Mouse (Mus musculus): ENCODE results near the gene Aprt. TPM values are rescaled to one million over a fixed set of nuclear protein-coding genes. Genes with fewer than 3 reads are reported as not detected.

Gene Aprt
- polyA plus RNA-seq, 1 experiment from 2014 or later: 351 TPM

GRCm38 (mm10) chr8:122544138-122544537 is 32.6 kb downstream of the Aprt start:
- H3K4me3 ChIP-seq: no peak overlapping the region
- H3K9ac ChIP-seq: no peak overlapping the region
- H3K4me1 ChIP-seq: peaks cover 38% of the 10 kb centered on the region
- H3K27ac ChIP-seq: no peak overlapping the region
- H3K9me3 ChIP-seq: no peaks in the 10 kb centered on the region
- H3K4me2 ChIP-seq (replicated peaks): no peak overlapping the region
- ATAC-seq (ENCODE audit: low FRiP score, low read depth): no peak
- peaks cover 6% of the 10 kb centered on the region for H3K36me3 ChIP-seq
- no peaks in the 10 kb centered on the region for H3K27me3 ChIP-seq
- WGBS: 84% methylated on average over 8 of the region's 8 CpGs

GRCm38 (mm10) chr8:122538310-122539076 is 38.2 kb downstream of the Aprt start:
- Histone ChIP-seq H3K4me2 (replicated peaks) (no peak overlapping the region), H3K27ac (no peak overlapping the region), H3K27me3 (no peaks in the 10 kb centered on the region), H3K4me1 (peaks cover 15% of the 10 kb centered on the region), H3K9me3 (no peaks in the 10 kb centered on the region), H3K36me3 (peaks cover 13% of the 10 kb centered on the region), H3K4me3 (no peak overlapping the region), H3K9ac (no peak overlapping the region)
- no peak for ATAC-seq (ENCODE audit: low FRiP score, low read depth)
- 91% methylated on average over 9 of the region's 9 CpGs for WGBS

GRCm38 (mm10) chr8:122537812-122538211 is 38.9 kb downstream of the Aprt start:
- peaks cover 18% of the 10 kb centered on the region for H3K4me1 ChIP-seq
- H3K36me3 ChIP-seq: 0 out of 2 replicates have a peak, but pooled peaks cover 8% of the 10 kb centered on the region
- H3K27me3 ChIP-seq: no peaks in the 10 kb centered on the region
- H3K9ac ChIP-seq: no peak overlapping the region
- H3K4me3 ChIP-seq: no peak overlapping the region
- H3K27ac ChIP-seq: peak overlapping the region; percentile 63
- H3K4me2 ChIP-seq (replicated peaks): no peak overlapping the region
- WGBS: 70% methylated on average over 2 of the region's 2 CpGs
- H3K9me3 ChIP-seq: no peaks in the 10 kb centered on the region
- no peak for ATAC-seq (ENCODE audit: low FRiP score, low read depth)

- H3K36me3 ChIP-seq: 0 out of 2 replicates have a peak, but pooled peaks cover 8% of the 10 kb centered on the region
- no peaks in the 10 kb centered on the region for H3K27me3 ChIP-seq
- no peak overlapping the region for H3K9ac ChIP-seq
- peak; percentile 54 for ATAC-seq (ENCODE audit: low FRiP score, low read depth)
- H3K27ac ChIP-seq: peak overlapping the region; percentile 63
- peaks cover 18% of the 10 kb centered on the region for H3K4me1 ChIP-seq
- no peaks in the 10 kb centered on the region for H3K9me3 ChIP-seq
- H3K4me2 ChIP-seq (replicated peaks): peak overlapping the region; percentile 2
- 25% methylated on average over 6 of the region's 6 CpGs for WGBS
- no peak overlapping the region for H3K4me3 ChIP-seq
These were observed 39.7 kb downstream of the Aprt start for GRCm38 (mm10) chr8:122537033-122537432.

GRCm38 (mm10) chr8:122531312-122531711 is 45.4 kb downstream of the Aprt start:
- no peak overlapping the region for H3K27ac ChIP-seq
- H3K4me3 ChIP-seq: no peak overlapping the region
- peaks cover 16% of the 10 kb centered on the region for H3K36me3 ChIP-seq
- H3K4me2 ChIP-seq (replicated peaks): no peak overlapping the region
- no peaks in the 10 kb centered on the region for H3K9me3 ChIP-seq
- WGBS: 86% methylated on average over 8 of the region's 8 CpGs
- H3K4me1 ChIP-seq: peaks cover 17% of the 10 kb centered on the region
- H3K9ac ChIP-seq: no peak overlapping the region
- ATAC-seq (ENCODE audit: low FRiP score, low read depth): no peak
- H3K27me3 ChIP-seq: no peaks in the 10 kb centered on the region

- H3K4me2 ChIP-seq (replicated peaks): no peak overlapping the region
- no peak overlapping the region for H3K9ac ChIP-seq
- peaks cover 8% of the 10 kb centered on the region for H3K36me3 ChIP-seq
- WGBS: 91% methylated on average over 4 of the region's 4 CpGs
- H3K4me3 ChIP-seq: no peak overlapping the region
- no peak for ATAC-seq (ENCODE audit: low FRiP score, low read depth)
- no peaks in the 10 kb centered on the region for H3K9me3 ChIP-seq
- H3K27ac ChIP-seq: no peak overlapping the region
- H3K4me1 ChIP-seq: peaks cover 38% of the 10 kb centered on the region
- no peaks in the 10 kb centered on the region for H3K27me3 ChIP-seq
These were observed 47.5 kb downstream of the Aprt start for GRCm38 (mm10) chr8:122529159-122529558.

GRCm38 (mm10) chr8:122527937-122528336 is 48.8 kb downstream of the Aprt start:
- Histone ChIP-seq H3K4me1 (peaks cover 46% of the 10 kb centered on the region), H3K36me3 (peaks cover 7% of the 10 kb centered on the region), H3K9me3 (no peaks in the 10 kb centered on the region), H3K9ac (no peak overlapping the region), H3K27me3 (no peaks in the 10 kb centered on the region), H3K4me3 (no peak overlapping the region), H3K27ac (no peak overlapping the region), H3K4me2 (replicated peaks) (no peak overlapping the region)
- 97% methylated on average over 3 of the region's 3 CpGs for WGBS
- ATAC-seq (ENCODE audit: low FRiP score, low read depth): no peak

GRCm38 (mm10) chr8:122526526-122527170 is 50.1 kb downstream of the Aprt start:
- no peak for ATAC-seq (ENCODE audit: low FRiP score, low read depth)
- H3K9ac ChIP-seq: peak overlapping the region; percentile 48; the same call in 1 of the 2 replicates
- H3K4me1 ChIP-seq: peaks cover 51% of the 10 kb centered on the region

GRCm38 (mm10) chr8:122526084-122526483 is 50.6 kb downstream of the Aprt start:
- ATAC-seq (ENCODE audit: low FRiP score, low read depth): no peak
- WGBS: 67% methylated on average over 3 of the region's 3 CpGs
- H3K36me3 ChIP-seq: peaks cover 7% of the 10 kb centered on the region
- H3K9me3 ChIP-seq: no peaks in the 10 kb centered on the region
- peak overlapping the region; percentile 48; the same call in 1 of the 2 replicates for H3K9ac ChIP-seq
- peaks cover 51% of the 10 kb centered on the region for H3K4me1 ChIP-seq
- H3K27ac ChIP-seq: peak overlapping the region; percentile 58; the same call in 1 of the 2 replicates
- no peak overlapping the region for H3K4me2 ChIP-seq (replicated peaks)
- no peaks in the 10 kb centered on the region for H3K27me3 ChIP-seq
- H3K4me3 ChIP-seq: no peak overlapping the region

More at GRCm38 (mm10) chr8:122526526-122527170, 50.1 kb downstream of the Aprt start:
- Histone ChIP-seq H3K36me3 (peaks cover 7% of the 10 kb centered on the region), H3K27me3 (no peaks in the 10 kb centered on the region), H3K4me2 (replicated peaks) (no peak overlapping the region), H3K4me3 (no peak overlapping the region), H3K27ac (peak overlapping the region; percentile 58; the same call in 1 of the 2 replicates), H3K9me3 (no peaks in the 10 kb centered on the region)
- 62% methylated on average over 7 of the region's 7 CpGs for WGBS

- peak overlapping the region; percentile 28; the same call in 1 of the 2 replicates for H3K27ac ChIP-seq
- H3K4me1 ChIP-seq: peaks cover 51% of the 10 kb centered on the region
- ATAC-seq (ENCODE audit: low FRiP score, low read depth): no peak
- WGBS: 81% methylated on average over 6 of the region's 6 CpGs
- H3K4me3 ChIP-seq: no peak overlapping the region
- H3K36me3 ChIP-seq: peaks cover 7% of the 10 kb centered on the region
- H3K9me3 ChIP-seq: no peaks in the 10 kb centered on the region
- H3K4me2 ChIP-seq (replicated peaks): no peak overlapping the region
- H3K9ac ChIP-seq: peak overlapping the region; percentile 35; the same call in 1 of the 2 replicates
- no peaks in the 10 kb centered on the region for H3K27me3 ChIP-seq
These were observed 51.7 kb downstream of the Aprt start for GRCm38 (mm10) chr8:122525004-122525403.

Data from limb, embryonic 13.5 days (tissue).